Mouse (Mus musculus) T-cell, adult 2 months (primary cell): Measurements from ENCODE around the gene Mkrn1.
"Not testable (repeated sequence)": the region's sequence is repeated elsewhere in the genome, so short reads cannot be mapped to it uniquely, and the experiment has no call there.

Experiments
- DNase-seq: peaks from one replicate; pipeline ENCODE4 v3.0.0; 2022; ENCODE audit warnings: low spot score

Mkrn1 gene

DNA sequence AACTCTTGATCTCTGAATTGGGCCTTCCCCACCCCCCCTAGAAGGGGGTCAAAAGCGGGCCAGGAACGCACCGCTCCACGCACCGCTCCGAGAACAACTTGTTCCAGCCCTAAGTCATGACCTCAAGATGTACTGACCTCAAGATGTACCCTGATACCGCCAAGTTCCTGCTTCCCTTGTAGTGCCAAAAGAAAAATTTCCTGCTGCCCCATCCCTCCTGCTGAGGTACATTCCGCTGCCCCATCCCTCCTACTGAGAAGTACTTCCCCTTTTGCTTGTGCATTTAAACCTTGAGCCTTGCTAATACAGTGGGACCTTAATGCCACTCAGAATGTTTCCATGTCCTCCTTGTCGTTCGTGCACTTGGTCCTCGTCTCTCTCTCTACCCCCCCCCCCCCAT, 10.5 kb upstream of the Mkrn1 start:
- DNase-seq, result no peak

DNA sequence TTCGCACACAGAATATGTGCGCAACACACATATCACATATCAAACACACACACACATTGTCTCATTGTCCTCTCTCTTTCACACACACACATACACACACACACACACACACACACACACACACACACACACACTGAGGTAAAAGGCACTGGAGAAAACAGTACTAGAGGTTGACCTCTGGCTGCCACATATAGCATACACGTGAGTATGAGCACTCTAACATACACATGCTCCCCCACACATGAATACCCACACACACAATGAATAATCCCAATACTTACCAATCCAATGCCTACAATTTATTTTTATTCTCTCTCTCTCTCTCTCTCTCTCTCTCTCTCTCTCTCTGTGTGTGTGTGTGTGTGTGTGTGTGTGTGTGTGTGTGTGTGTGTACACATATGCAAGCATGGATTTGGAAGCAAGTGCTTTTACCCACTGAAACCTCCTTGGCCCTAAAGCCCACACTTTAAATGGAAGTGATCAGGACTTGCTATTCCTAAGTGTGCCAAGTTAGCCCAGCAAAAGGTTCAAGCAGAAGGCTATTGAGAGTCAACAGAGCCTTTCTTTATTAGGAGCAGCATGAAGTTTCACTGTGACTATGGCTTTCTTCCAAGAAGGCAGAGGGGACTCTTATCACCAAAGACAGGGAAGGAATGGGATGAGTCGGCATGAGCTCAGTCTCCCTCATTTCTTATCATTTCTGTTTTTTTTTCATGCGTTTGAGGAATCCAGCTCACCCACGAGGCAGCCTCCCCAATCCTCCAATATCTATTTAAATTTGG, 8.9 kb upstream of the Mkrn1 start:
- no peak for DNase-seq

DNA sequence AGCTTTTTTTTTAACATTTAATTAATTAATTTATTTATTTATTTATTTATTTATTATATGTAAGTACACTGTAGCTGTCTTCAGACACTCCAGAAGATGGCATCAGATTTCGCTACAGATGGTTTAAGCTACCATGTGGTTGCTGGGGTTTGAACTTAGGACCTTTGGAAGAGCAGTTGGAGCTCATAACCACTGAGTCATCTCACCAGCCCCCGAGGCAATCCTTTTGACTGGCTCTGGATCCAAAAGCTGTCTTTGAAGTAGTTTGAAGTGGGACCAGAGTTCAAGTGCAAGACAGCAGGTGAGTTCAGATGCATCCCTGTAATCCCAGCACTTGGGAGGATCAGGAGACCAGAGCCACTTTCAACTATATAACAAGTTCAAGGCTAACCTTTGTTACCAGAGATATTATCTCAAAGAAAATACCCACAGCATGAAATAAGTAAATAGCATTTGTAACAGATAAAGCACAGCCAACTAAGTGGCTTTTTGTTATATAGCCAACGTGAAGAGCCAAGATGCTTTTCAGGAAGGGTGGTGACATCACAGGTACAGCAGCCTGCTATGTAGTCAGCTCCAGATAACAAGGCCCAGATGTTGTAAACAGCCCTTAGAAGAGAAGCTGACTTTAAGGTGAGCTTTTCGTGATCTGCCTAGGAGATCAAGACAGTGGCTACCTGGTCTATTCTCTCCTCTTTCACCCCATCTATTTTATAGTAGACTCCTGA, 7.2 kb upstream of the Mkrn1 start:
- DNase-seq, result no peak

- no peak for DNase-seq
Observed at GRCm38 (mm10) chr6:39426725-39427124, 6.5 kb upstream of the Mkrn1 start.

DNA sequence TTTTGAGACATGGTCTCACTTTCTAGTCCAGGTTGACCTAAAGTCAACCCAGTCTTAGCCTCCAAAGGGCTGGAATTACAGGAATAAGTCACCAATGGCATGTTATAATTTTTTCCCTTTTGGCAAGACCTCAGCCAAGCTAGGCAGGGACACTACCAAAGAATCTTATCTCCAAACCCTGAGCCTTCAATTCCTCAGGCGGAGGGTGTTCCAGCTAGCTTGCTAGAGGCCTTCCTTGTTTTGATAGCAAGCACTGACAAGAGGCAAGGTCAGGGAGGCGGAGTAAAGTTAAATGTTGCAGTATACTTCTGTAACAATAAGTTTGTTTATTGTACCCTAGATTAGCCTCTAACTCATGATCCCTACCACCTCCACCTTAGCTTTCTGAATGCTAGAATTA, 4.9 kb upstream of the Mkrn1 start:
- no peak for DNase-seq

- DNase-seq, result no peak
Observed at GRCm38 (mm10) chr6:39423686-39424085, 3.4 kb upstream of the Mkrn1 start.

GRCm38 (mm10) chr6:39423130-39423551, 2.9 kb upstream of the Mkrn1 start:
- DNase-seq, result no peak

DNA sequence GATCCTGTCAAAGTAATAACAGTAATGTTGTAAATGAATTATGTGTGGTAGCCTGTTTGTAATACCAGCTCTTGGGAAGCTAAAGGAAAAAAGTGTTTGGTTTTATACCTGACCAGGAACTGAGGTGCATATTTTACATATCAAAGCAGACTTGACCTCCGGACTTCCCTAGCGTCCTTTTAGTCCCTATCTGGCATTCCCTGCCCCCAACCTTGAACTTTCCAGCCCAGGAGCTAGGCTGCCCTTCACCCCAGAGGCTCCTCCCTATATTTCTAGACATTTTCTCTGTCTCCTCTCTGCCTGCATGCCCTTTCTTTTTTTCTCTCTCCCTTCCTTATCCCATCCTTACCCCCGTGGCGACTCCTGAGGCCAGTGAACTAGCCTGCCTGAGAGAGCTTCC, 605 bp upstream of the Mkrn1 start:
- no peak for DNase-seq

GRCm38 (mm10) chr6:39419386-39419850, 844 bp downstream of the Mkrn1 start:
- DNase-seq, result no peak

DNA sequence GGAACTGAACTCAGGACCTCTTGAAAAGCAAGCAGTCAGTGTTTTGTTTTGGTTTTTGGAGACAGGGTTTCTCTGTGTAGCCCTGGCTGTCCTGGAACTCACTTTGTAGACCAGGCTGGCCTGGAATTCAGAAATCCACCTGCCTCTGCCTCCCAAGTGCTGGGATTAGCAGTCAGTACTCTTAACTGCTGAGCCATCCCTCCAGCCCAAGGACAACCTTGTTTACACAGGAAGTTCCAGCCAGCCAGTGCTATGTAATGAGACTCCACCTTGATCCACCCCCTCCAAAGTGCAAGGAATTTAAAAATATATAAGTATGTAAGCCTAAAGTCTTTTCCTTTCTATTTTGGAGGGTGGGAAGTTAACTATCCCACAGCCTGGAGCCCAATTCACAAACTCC, 3.6 kb downstream of the Mkrn1 start:
- not testable (repeated sequence) for DNase-seq

- peak; percentile 80 for DNase-seq
Observed at GRCm38 (mm10) chr6:39415762-39416161, 4.5 kb downstream of the Mkrn1 start.

DNA sequence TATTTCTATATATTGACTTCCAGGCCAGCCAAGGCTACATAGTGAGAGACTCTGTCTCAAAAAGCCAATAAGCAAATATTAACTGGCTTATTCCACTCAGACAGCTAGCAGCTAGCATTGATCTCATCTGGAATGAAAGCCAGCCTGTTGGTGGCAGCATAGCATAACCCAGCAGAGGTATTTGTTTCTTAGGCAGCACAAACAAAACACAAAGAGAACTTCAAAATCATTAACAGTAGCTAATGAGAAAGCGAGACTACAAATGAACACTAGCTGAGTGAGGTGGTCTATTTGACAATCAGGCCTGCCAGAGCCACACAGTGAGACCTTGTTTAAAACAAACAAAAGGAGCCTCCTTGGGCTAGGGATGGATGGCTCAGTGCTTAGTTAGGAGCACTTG, 6.2 kb downstream of the Mkrn1 start:
- no peak for DNase-seq

DNA sequence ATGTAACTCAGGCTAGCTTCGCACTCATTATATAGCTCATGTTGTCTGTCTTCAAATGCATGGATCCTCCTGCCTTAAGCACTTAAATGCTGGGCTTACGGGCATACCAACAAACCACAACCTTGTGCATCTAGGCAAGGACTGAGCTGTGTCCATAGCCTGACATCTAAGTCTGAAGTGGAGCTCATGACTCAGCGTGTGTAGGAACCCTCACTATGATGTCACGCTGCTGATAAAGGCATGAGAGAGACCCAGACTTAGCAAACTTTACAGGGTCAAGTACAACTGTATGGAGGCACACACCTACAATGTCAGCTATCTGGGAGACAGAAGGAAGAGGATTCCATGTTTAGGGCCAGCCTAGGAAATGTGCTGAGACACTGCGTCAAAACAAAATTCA, 13.8 kb downstream of the Mkrn1 start:
- no peak for DNase-seq

GRCm38 (mm10) chr6:39403136-39403535, 17.1 kb downstream of the Mkrn1 start:
- DNase-seq, result no peak

- no peak for DNase-seq
Observed at GRCm38 (mm10) chr6:39400343-39400742, 19.9 kb downstream of the Mkrn1 start.

- DNase-seq, result no peak
Observed at GRCm38 (mm10) chr6:39398342-39398741, 21.9 kb downstream of the Mkrn1 start.

DNA sequence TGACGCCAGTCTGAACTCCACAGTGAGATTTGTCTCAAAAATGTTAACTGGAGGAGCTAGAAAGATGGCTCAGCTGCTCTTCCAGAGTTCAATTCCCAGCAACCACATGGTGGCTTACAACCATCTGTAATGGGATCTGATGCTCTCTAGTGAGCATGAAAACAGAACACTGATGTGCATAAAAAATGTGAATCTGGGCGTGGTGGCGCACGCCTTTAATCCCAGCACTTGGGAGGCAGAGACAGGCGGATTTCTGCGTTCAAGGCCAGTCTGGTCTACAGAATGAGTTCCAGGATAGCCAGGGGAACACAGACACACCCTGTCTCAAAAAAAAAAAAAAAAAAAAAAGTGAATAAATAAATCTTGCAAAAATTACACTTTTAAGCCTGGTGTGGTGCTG, 23.2 kb downstream of the Mkrn1 start:
- DNase-seq, result no peak

DNA sequence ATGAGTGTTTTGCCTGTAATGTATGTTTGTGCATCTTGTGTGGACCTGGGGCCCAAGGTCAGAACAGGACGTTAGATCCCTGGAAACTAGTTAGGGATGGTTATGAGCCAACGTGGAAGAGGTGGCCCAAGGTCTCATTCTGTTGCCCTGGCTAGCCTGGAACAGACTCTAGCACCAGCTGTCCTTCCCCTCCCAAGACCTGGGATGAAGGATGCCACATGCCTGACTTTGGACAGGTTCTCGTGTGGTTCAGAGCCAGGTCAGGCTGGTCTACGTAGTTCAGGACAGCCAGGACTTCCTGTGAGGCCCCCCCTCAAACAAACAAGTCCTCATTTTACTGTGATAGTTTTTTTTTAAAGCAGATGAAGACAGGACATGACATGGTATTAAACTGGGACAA, 24.3 kb downstream of the Mkrn1 start:
- DNase-seq, result no peak

GRCm38 (mm10) chr6:39395471-39395870, 24.8 kb downstream of the Mkrn1 start:
- no peak for DNase-seq

DNA sequence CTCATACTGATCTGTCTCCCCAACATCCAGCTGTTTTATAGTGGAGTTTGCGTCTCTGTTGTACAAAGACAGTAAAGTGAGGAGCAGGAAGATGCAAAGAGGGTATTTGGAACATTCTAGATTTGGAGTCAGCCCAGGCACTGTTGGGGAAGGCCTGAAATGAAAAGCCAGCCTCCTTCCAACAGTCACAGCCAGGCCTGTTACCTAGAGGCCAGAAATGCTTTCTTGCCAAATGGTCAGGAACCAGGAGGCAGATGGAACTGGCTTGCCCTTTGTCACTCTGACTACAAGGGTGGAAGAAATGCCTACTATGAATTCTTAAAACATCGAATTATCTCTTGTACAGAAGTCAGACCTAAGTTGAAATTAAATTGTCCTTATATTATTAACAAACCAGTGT, 30.3 kb downstream of the Mkrn1 start:
- no peak for DNase-seq

GRCm38 (mm10) chr6:39381125-39381880, 39.0 kb downstream of the Mkrn1 start, which contains the start of gene Rab19:
TSS of gene Rab19 (plus strand) at chr6:39381175.
- peak; percentile 44 for DNase-seq

- no peak for DNase-seq
Observed at GRCm38 (mm10) chr6:39380276-39380675, 40.0 kb downstream of the Mkrn1 start.

DNA sequence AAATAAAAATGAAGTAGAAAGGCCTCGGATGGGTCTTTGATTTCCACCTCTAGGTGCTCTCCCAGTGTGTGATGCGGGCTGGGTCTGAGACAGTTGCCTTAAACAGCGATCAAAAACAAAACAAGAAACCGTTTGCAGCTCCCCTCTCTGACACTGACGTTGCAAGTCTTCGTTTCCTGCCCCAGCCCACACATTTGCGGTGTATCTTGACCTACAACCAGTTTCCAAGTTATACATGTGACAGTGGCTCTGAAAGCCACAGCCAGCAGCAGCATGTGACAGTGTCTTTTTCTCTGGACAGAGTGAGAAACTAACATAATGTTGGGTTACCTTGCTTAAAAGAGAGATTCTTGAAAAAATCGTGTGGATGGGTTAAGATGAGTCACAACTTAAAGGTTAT, 40.5 kb downstream of the Mkrn1 start:
- DNase-seq, result peak; percentile 88
